Mouse (Mus musculus) CD8-positive naive resting alpha-beta T cell, adult 2 months (primary cell): ENCODE data around the gene Snap23.

Experiments used
- DNase-seq, 2 experiments: peaks; one replicate each; pipeline ENCODE4 v3.0.0; 2022; ENCODE audit warnings: low read depth in 2 of 2, low spot score in 2 of 2

Gene Snap23

DNA sequence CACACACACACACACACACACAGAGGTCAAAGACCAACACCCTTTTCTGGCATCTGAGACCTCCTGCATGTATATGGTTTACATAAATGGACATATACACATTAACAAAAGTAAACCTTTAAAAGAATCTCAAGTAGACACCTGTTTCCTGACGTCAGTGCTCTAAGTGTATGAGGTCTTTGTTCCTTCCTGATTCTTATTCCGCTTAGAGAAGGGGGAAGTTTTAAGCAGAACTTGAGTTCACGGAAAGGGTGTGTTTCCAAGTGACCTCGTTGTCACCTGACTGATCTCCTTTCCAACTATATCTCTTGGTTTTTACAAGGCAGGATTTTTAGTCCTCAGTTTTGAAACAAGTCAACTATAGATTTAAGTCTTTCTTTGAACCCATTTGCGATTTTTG is 10.8 kb downstream of the Snap23 start:
- no peak for DNase-seq

- DNase-seq: no peak
Measured at GRCm38 (mm10) chr2:120589759-120590158, 22.3 kb downstream of the Snap23 start.

GRCm38 (mm10) chr2:120592227-120592626 is 24.8 kb downstream of the Snap23 start:
- DNase-seq: no peak

- no peak for DNase-seq
Measured at GRCm38 (mm10) chr2:120597734-120598133, 30.3 kb downstream of the Snap23 start.

DNA sequence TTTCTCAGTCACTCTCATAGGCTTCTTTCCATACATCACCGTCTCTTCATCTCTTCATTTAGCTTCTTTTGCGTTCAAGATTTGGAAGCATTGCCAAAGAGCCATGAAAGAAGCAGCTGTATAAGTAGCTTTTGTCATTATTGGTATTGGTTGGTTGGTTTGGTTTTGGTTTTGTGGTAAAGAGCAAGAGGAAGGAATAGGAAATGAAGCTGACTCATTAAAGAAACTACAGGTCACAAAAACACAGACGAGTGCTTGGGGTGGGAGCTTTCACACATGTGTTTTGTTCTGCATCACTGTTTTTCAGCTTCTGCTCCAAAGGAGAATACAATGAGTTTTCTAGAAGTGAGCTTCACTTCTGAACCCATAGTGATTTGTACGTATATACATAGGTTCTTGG is 32.0 kb downstream of the Snap23 start:
- DNase-seq: no peak

DNA sequence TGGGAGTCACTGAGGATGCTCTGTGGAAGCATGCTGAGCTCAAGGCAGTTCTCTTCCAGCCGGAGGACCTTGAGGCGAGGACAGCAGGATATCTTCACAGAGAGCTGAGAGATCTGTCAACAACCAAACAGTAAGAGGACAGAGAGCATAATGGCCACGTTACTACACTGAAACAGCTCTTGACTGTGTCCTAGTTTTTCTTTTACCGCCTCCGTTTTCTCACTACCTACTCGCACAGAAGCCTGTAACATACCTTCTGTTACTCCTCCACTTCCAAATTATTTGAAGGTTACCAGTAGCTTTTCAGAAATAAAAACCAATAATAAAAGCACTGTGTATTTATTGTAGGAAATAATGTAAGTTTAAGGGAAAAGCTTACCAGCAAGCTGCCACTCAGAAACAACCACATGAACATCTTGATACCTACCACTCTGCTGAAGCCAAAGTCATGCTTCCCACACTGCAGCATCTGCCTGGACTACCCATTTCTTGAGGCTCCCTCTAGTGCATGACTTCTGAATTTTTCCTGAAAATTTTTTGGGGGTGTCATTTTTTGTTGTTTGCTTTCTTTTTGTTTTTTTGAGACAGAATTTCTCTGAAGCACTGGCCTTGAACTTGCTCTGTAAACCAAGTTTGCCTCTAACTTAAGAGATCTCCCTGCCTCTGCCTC is 38.7 kb downstream of the Snap23 start:
- peak in 1 of 2 experiments; percentile 15 for DNase-seq

DNA sequence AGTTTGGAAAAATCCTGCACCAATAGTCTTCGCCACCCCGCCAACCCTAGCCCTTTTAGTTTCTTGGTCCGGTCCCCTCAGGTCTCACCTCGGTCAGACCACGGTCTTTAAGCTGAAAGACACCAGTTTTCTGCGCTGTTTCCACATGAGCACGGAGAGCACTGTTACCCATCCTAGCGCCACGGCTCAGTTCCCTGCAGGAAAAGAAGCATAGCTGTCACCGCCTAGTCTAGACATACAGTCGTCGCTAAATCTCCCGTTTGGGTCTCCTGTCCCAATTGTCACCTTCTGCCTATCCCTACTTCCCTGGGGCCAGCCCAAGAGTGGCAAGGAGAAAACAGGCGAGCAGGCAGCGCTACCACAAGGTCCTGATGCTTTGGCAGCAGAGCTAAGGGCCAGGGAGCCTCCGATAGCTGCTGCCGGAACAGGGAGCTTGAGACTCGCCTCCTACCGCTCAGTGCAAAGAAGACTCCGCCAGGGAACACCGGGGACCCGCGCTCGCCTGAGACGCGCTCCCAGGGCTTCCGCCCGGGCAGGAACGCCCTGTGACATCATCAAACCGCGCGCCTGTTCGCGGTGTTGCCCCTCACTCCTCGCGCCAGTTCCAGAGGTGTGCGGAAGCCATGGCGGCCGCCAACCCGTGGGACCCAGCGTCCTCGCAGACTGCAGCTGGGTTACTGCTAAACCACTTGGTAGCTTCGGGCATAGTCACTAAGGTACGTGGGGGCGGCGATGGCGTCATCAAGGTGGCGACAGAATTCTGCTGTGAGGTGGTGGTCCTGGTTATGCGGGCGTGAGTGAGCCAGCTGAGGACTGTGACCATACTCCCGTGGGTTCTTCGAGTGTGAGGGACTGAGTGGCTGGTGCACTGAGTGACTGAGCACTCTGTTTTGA is 41.6 kb downstream of the Snap23 start, which contains the start of the genes Haus2 and Lrrc57:
Gene Haus2, plus strand, starts transcription at position 554 of the 894 bp plus-strand sequence.
Gene Lrrc57, minus strand, starts transcription at position 691 of the 894 bp plus-strand sequence.
- peak; percentile 88 to 91 for DNase-seq

- no peak for DNase-seq
Measured at GRCm38 (mm10) chr2:120616279-120617163, 49.0 kb downstream of the Snap23 start.

- no peak for DNase-seq
Measured at GRCm38 (mm10) chr2:120619538-120619937, 52.1 kb downstream of the Snap23 start.

- DNase-seq: no peak
Measured at GRCm38 (mm10) chr2:120622920-120623319, 55.4 kb downstream of the Snap23 start.

GRCm38 (mm10) chr2:120628076-120628865 is 60.8 kb downstream of the Snap23 start:
- no peak for DNase-seq

GRCm38 (mm10) chr2:120628886-120629735 is 61.6 kb downstream of the Snap23 start, which contains the start of gene Stard9:
Gene Stard9, plus strand, starts transcription at chr2:120629121.
- DNase-seq: peak; percentile 94 to 95

DNA sequence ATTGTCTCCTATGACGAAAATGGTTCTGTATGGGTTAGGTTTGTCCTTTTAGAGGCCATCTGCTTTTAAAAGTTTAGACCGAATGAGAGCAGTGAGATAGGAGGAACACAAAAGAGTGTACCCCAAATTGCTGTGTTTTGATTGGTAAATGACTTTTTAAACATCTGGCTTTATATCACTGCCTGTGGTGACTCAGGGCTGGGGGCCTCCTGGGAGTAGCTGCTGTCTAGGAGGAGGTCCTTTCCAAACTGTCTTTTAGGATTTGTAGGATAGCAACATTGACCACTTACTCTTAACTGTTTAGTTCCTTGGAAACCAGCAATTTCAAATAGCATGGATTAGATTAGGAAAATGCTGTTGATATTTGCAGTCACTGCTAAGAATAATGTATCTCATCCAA is 62.8 kb downstream of the Snap23 start:
- DNase-seq: no peak

DNA sequence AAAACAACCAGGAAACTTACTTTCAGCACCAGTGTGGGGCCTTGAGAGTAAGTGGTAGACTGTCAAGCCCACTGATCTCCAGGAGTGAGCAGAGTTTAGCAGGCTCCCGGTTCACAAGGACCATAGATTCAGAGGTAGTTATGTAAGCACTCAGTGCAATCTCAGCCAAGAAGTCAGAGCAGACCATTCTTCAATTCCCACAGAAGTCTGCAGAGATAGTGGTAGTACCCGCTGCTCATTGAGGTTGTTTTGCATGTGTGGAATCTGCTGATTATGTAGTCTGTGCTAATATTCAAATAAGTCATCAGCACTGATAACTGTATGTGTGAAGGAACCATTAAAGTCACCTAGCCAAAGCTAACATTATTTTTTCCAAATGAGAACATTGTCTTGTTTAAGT is 63.2 kb downstream of the Snap23 start:
- no peak for DNase-seq

GRCm38 (mm10) chr2:120631521-120631920 is 64.0 kb downstream of the Snap23 start:
- no peak for DNase-seq

- DNase-seq: no peak
Measured at GRCm38 (mm10) chr2:120631957-120632356, 64.5 kb downstream of the Snap23 start.

- DNase-seq: no peak
Measured at GRCm38 (mm10) chr2:120640835-120641234, 73.4 kb downstream of the Snap23 start.

DNA sequence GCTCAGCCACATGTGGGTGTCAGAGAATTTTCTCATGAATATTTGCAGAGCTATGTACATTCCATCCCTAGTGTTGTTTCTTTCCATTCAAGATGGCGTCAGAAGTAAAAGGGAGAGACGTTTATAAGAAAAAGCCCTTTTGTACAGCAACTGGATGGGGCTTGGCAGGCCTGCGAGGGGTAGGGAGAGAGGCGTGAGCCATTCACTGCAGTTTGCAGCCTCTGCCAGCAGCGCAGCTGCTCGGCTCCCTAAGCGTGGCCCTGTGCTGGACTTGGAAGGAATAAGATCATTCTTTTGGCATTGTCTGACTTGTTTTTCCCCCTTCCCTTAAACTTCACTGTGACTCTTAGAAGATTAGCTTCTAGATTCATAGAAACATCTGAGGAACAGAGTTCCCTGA is 76.4 kb downstream of the Snap23 start:
- DNase-seq: no peak

DNA sequence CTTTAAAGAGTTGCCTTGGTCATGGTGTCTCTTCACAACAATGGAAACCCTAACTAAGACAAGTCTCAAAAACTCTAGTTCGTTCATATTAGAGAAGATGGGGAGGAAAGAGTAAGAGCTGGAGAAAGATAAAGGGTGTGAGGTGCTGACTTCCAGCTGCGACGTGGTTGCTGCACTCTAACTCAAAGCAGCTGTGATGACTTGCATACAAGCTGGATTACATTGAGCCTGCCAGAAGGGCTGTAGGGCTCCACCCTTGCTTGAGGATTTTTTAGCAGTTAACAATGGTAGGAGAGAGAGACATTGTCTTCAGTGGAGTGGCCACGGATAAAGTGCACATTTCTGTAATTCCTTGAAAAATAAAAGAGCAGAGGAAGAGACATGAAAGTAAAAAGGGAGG is 79.3 kb downstream of the Snap23 start:
- no peak for DNase-seq
